Mouse (Mus musculus) T-helper 2 cell (primary cell): ENCODE data around the gene Capn15.

Source experiments
- in situ Hi-C: fragments of 300-600 bp; cut with MboI, MseI; formaldehyde crosslinking; loops from one replicate; pipeline ENCODE4 v1.15.1; 2025; ENCODE audit warnings: high pct_unique_total_duplicates

The Capn15 gene

GRCm38 (mm10) chr17:25955736-25956135, 29.9 kb downstream of the Capn15 start:
- in situ Hi-C loops, result no loop called here

- in situ Hi-C loops, result no loop called here
Observed at GRCm38 (mm10) chr17:25954671-25955070, 30.9 kb downstream of the Capn15 start.

- in situ Hi-C loops, result no loop called here
Observed at GRCm38 (mm10) chr17:25953161-25953560, 32.4 kb downstream of the Capn15 start.

GRCm38 (mm10) chr17:25951803-25952623, 33.6 kb downstream of the Capn15 start, which contains the start of gene A930017K11Rik:
A930017K11Rik (minus strand) TSS chr17:25952565.
- in situ Hi-C loops, result no loop called here

GRCm38 (mm10) chr17:25951225-25951802, 34.3 kb downstream of the Capn15 start:
- in situ Hi-C loops, result no loop called here

- in situ Hi-C loops, result no loop called here
Observed at GRCm38 (mm10) chr17:25950706-25951105, 34.9 kb downstream of the Capn15 start.

- in situ Hi-C loops, result no loop called here
Observed at GRCm38 (mm10) chr17:25949981-25950380, 35.6 kb downstream of the Capn15 start.

- in situ Hi-C loops, result no loop called here
Observed at GRCm38 (mm10) chr17:25948051-25948450, 37.5 kb downstream of the Capn15 start.

GRCm38 (mm10) chr17:25947576-25947975, 38.0 kb downstream of the Capn15 start:
- in situ Hi-C loops, result no loop called here

- in situ Hi-C loops, result no loop called here
Observed at GRCm38 (mm10) chr17:25946891-25947290, 38.7 kb downstream of the Capn15 start.

- in situ Hi-C loops, result no loop called here
Observed at GRCm38 (mm10) chr17:25946349-25946748, 39.2 kb downstream of the Capn15 start.

- in situ Hi-C loops, result no loop called here
Observed at GRCm38 (mm10) chr17:25945517-25946155, 40.0 kb downstream of the Capn15 start.

GRCm38 (mm10) chr17:25944366-25945163, 41.0 kb downstream of the Capn15 start, which contains the start of the genes Pigq and Nhlrc4:
Pigq (minus strand) TSS chr17:25944936.
Nhlrc4 (minus strand) TSS chr17:25944961.
- in situ Hi-C loops, result no loop called here

GRCm38 (mm10) chr17:25943769-25944168, 41.8 kb downstream of the Capn15 start:
- in situ Hi-C loops, result no loop called here

GRCm38 (mm10) chr17:25943221-25943620, 42.4 kb downstream of the Capn15 start:
- in situ Hi-C loops, result no loop called here

- in situ Hi-C loops, result no loop called here
Observed at GRCm38 (mm10) chr17:25942597-25943151, 42.9 kb downstream of the Capn15 start.

- in situ Hi-C loops, result no loop called here
Observed at GRCm38 (mm10) chr17:25941511-25942241, 43.9 kb downstream of the Capn15 start.

- in situ Hi-C loops, result no loop called here
Observed at GRCm38 (mm10) chr17:25934526-25934925, 51.1 kb downstream of the Capn15 start.

- in situ Hi-C loops, result no loop called here
Observed at GRCm38 (mm10) chr17:25925348-25925747, 60.2 kb downstream of the Capn15 start.

- in situ Hi-C loops, result loop anchor here (5.0 kb wide), 1 partner anchor 195 kb away; the partner anchor contains the start of genes Chtf18 and Rpusd1
Observed at GRCm38 (mm10) chr17:25922120-25922519, 63.5 kb downstream of the Capn15 start.
